Mouse (Mus musculus) right cerebral cortex, postnatal 36 days (tissue): Measurements from ENCODE around the gene Rfx8.
A peak's percentile ranks its signal among the peaks of the same experiment; 100 is the strongest.

Experiments
- DNase-seq, 2 experiments: peaks; one replicate each; pipeline ENCODE4 v3.0.0; 2022; ENCODE audit warnings: low spot score in 2 of 2, mixed read lengths in 1 of 2

The Rfx8 gene

GRCm38 (mm10) chr1:39645905-39646759, 74.7 kb downstream of the Rfx8 start:
- DNase-seq: no peak

- DNase-seq: no peak
Observed at GRCm38 (mm10) chr1:39644333-39644732, 76.5 kb downstream of the Rfx8 start.

GRCm38 (mm10) chr1:39641667-39642066, 79.1 kb downstream of the Rfx8 start:
- no peak for DNase-seq

GRCm38 (mm10) chr1:39637139-39637538, 83.7 kb downstream of the Rfx8 start:
- DNase-seq: peak in 1 of 2 experiments; percentile 48

GRCm38 (mm10) chr1:39636660-39637059, 84.1 kb downstream of the Rfx8 start:
- DNase-seq: no peak

GRCm38 (mm10) chr1:39636196-39636595, 84.6 kb downstream of the Rfx8 start:
- no peak for DNase-seq

- DNase-seq: no peak
Observed at GRCm38 (mm10) chr1:39628606-39629005, 92.2 kb downstream of the Rfx8 start.

GRCm38 (mm10) chr1:39625491-39625890, 95.3 kb downstream of the Rfx8 start:
- no peak for DNase-seq

- DNase-seq: no peak
Observed at GRCm38 (mm10) chr1:39623729-39624128, 97.1 kb downstream of the Rfx8 start.

GRCm38 (mm10) chr1:39623106-39623505, 97.7 kb downstream of the Rfx8 start:
- DNase-seq: no peak

- DNase-seq: no peak
Observed at GRCm38 (mm10) chr1:39618524-39618923, 102.3 kb downstream of the Rfx8 start.

GRCm38 (mm10) chr1:39615526-39615925, 105.3 kb downstream of the Rfx8 start:
- DNase-seq: no peak
